Mouse (Mus musculus) heart, embryonic 10.5 days (tissue): ENCODE measurements at regions not wholly inside any gene's neighbourhood (a gene's known extent, or its start where the extent isn't known, plus 50 kb on each side); places are given as distances from the start of the nearest gene placed in this dataset.

ENCODE experiments used
- DNase-seq: peaks from one replicate; pipeline ENCODE4 v3.0.0-alpha.2; 2017; ENCODE audit warnings: low spot score
- H3K27ac ChIP-seq: fragments of 300-500 bp; sonication (generic); 2 replicates; pipeline ENCODE4 v1.5.1; 2016; ENCODE audit warnings: mild to moderate bottlenecking
- H3K27me3 ChIP-seq: fragments of 300-500 bp; sonication (generic); 2 replicates; pipeline ENCODE4 v1.6.1; 2016; ENCODE audit warnings: mild to moderate bottlenecking; ENCODE audit not compliant: poor library complexity, insufficient read depth, severe bottlenecking
- H3K36me3 ChIP-seq: fragments of 300-500 bp; sonication (generic); 2 replicates; pipeline ENCODE4 v1.6.1; 2016; ENCODE audit warnings: mild to moderate bottlenecking, moderate library complexity
- H3K4me1 ChIP-seq: fragments of 300-500 bp; sonication (generic); 2 replicates; pipeline ENCODE4 v1.6.1; 2016; ENCODE audit warnings: mild to moderate bottlenecking
- H3K4me3 ChIP-seq: fragments of 300-500 bp; sonication (generic); 2 replicates; pipeline ENCODE4 v1.5.1; 2016; ENCODE audit warnings: mild to moderate bottlenecking, moderate library complexity
- H3K9me3 ChIP-seq: fragments of 300-500 bp; sonication (generic); 2 replicates; pipeline ENCODE4 v1.6.1; 2016; ENCODE audit warnings: mild to moderate bottlenecking, moderate library complexity
- WGBS: fragments of 180-500 bp; shearing (Covaris S2); methylation state at CpG from one replicate; pipeline ENCODE4 v1.1.7; 2016; 5-methylcytosine and 5-hydroxymethylcytosine counted together

- 68% methylated on average over 3 of the region's 3 CpGs for WGBS
- H3K27ac ChIP-seq: no peak overlapping the region
- H3K36me3 ChIP-seq: no peaks in the 10 kb centered on the region
- no peaks in the 10 kb centered on the region for H3K9me3 ChIP-seq
- H3K4me1 ChIP-seq: peaks cover 32% of the 10 kb centered on the region
- no peak for DNase-seq
- H3K27me3 ChIP-seq: 0 out of 2 replicates have a peak, but pooled peaks cover 7% of the 10 kb centered on the region
- no peak overlapping the region for H3K4me3 ChIP-seq
These were observed 114.4 kb downstream of the H2afy start for GRCm38 (mm10) chr13:56021716-56022115.

- Histone ChIP-seq H3K27me3 (no peaks in the 10 kb centered on the region), H3K4me3 (no peak overlapping the region), H3K9me3 (no peaks in the 10 kb centered on the region), H3K27ac (no peak overlapping the region), H3K36me3 (no peaks in the 10 kb centered on the region), H3K4me1 (peaks cover 11% of the 10 kb centered on the region)
- no peak for DNase-seq
These were observed 122.2 kb downstream of the H2afy start for GRCm38 (mm10) chr13:56014006-56014405.

GRCm38 (mm10) chr13:56010416-56010815 lies 125.7 kb downstream of the H2afy start:
- no peaks in the 10 kb centered on the region for H3K36me3 ChIP-seq
- DNase-seq: no peak
- WGBS: 43% methylated on average over 6 of the region's 6 CpGs
- peaks cover 11% of the 10 kb centered on the region for H3K4me1 ChIP-seq
- no peak overlapping the region for H3K4me3 ChIP-seq
- no peaks in the 10 kb centered on the region for H3K9me3 ChIP-seq
- H3K27ac ChIP-seq: no peak overlapping the region
- peaks cover 9% of the 10 kb centered on the region; the same call in 1 of the 2 replicates for H3K27me3 ChIP-seq

- 76% methylated on average over 2 of the region's 2 CpGs for WGBS
- Histone ChIP-seq H3K4me1 (peaks cover 31% of the 10 kb centered on the region), H3K27ac (no peak overlapping the region), H3K9me3 (no peaks in the 10 kb centered on the region), H3K36me3 (no peaks in the 10 kb centered on the region), H3K4me3 (no peak overlapping the region), H3K27me3 (peaks cover 16% of the 10 kb centered on the region)
- DNase-seq: no peak
These were observed 129.3 kb downstream of the H2afy start for GRCm38 (mm10) chr13:56006827-56007226.

GRCm38 (mm10) chr13:56005746-56006145 lies 130.4 kb downstream of the H2afy start:
- Histone ChIP-seq H3K4me3 (no peak overlapping the region), H3K36me3 (no peaks in the 10 kb centered on the region), H3K9me3 (no peaks in the 10 kb centered on the region), H3K27me3 (peaks cover 16% of the 10 kb centered on the region), H3K27ac (no peak overlapping the region), H3K4me1 (peaks cover 31% of the 10 kb centered on the region)
- 73% methylated on average over 3 of the region's 3 CpGs for WGBS
- no peak for DNase-seq

GRCm38 (mm10) chr13:56003724-56004393 lies 132.3 kb downstream of the H2afy start:
- WGBS: 66% methylated on average over 18 of the region's 18 CpGs
- DNase-seq: no peak
- peaks cover 16% of the 10 kb centered on the region for H3K27me3 ChIP-seq
- no peak overlapping the region for H3K27ac ChIP-seq
- H3K9me3 ChIP-seq: no peaks in the 10 kb centered on the region
- no peaks in the 10 kb centered on the region for H3K36me3 ChIP-seq
- H3K4me1 ChIP-seq: peaks cover 22% of the 10 kb centered on the region
- H3K4me3 ChIP-seq: no peak overlapping the region

- Histone ChIP-seq H3K4me3 (no peak overlapping the region), H3K4me1 (no peaks in the 10 kb centered on the region), H3K36me3 (no peaks in the 10 kb centered on the region), H3K9me3 (no peaks in the 10 kb centered on the region), H3K27me3 (peaks cover 21% of the 10 kb centered on the region; the same call in 1 of the 2 replicates), H3K27ac (no peak overlapping the region)
- DNase-seq: no peak
- 73% methylated on average over 4 of the region's 4 CpGs for WGBS
These were observed 140.9 kb downstream of the H2afy start for GRCm38 (mm10) chr13:55995255-55995654.

GRCm38 (mm10) chr13:55994460-55994859 lies 141.7 kb downstream of the H2afy start:
- H3K4me3 ChIP-seq: no peak overlapping the region
- H3K27ac ChIP-seq: no peak overlapping the region
- peaks cover 26% of the 10 kb centered on the region; the same call in 1 of the 2 replicates for H3K27me3 ChIP-seq
- H3K9me3 ChIP-seq: no peaks in the 10 kb centered on the region
- DNase-seq: no peak
- no peaks in the 10 kb centered on the region for H3K36me3 ChIP-seq
- 89% methylated on average over 2 of the region's 2 CpGs for WGBS
- peaks cover 2% of the 10 kb centered on the region; the same call in 1 of the 2 replicates for H3K4me1 ChIP-seq

- peaks cover 4% of the 10 kb centered on the region; the same call in 1 of the 2 replicates for H3K4me1 ChIP-seq
- no peak overlapping the region for H3K4me3 ChIP-seq
- H3K27ac ChIP-seq: no peak overlapping the region
- H3K27me3 ChIP-seq: peaks cover 30% of the 10 kb centered on the region
- no peaks in the 10 kb centered on the region for H3K9me3 ChIP-seq
- DNase-seq: no peak
- H3K36me3 ChIP-seq: no peaks in the 10 kb centered on the region
- 88% methylated on average over 9 of the region's 9 CpGs for WGBS
These were observed 143.5 kb downstream of the H2afy start for GRCm38 (mm10) chr13:55992699-55993098.

- H3K36me3 ChIP-seq: no peaks in the 10 kb centered on the region
- no peaks in the 10 kb centered on the region for H3K9me3 ChIP-seq
- peaks cover 28% of the 10 kb centered on the region for H3K27me3 ChIP-seq
- no peak overlapping the region for H3K4me3 ChIP-seq
- WGBS: 86% methylated on average over 14 of the region's 14 CpGs
- no peak overlapping the region for H3K27ac ChIP-seq
- H3K4me1 ChIP-seq: peaks cover 7% of the 10 kb centered on the region
- no peak for DNase-seq
These were observed 144.9 kb downstream of the H2afy start for GRCm38 (mm10) chr13:55991216-55991615.

- Histone ChIP-seq H3K4me3 (no peak overlapping the region), H3K36me3 (no peaks in the 10 kb centered on the region), H3K4me1 (peaks cover 9% of the 10 kb centered on the region), H3K9me3 (no peaks in the 10 kb centered on the region), H3K27me3 (peaks cover 28% of the 10 kb centered on the region), H3K27ac (no peak overlapping the region)
- no peak for DNase-seq
- 74% methylated on average over 6 of the region's 6 CpGs for WGBS
These were observed 146.0 kb downstream of the H2afy start for GRCm38 (mm10) chr13:55990186-55990585.

- H3K4me3 ChIP-seq: no peak overlapping the region
- 38% methylated on average over 7 of the region's 7 CpGs for WGBS
- no peak overlapping the region for H3K27ac ChIP-seq
- no peak for DNase-seq
- peaks cover 34% of the 10 kb centered on the region for H3K27me3 ChIP-seq
- no peaks in the 10 kb centered on the region for H3K9me3 ChIP-seq
- no peaks in the 10 kb centered on the region for H3K36me3 ChIP-seq
- H3K4me1 ChIP-seq: peaks cover 14% of the 10 kb centered on the region
These were observed 146.8 kb downstream of the H2afy start for GRCm38 (mm10) chr13:55989401-55989800.

- Histone ChIP-seq H3K27ac (no peak overlapping the region), H3K27me3 (peaks cover 45% of the 10 kb centered on the region), H3K9me3 (no peaks in the 10 kb centered on the region), H3K4me1 (peaks cover 14% of the 10 kb centered on the region), H3K4me3 (no peak overlapping the region), H3K36me3 (no peaks in the 10 kb centered on the region)
- DNase-seq: no peak
- WGBS: 22% methylated on average over 10 of the region's 10 CpGs
These were observed 149.4 kb upstream of the Pitx1 start for GRCm38 (mm10) chr13:55985396-55985795.

- DNase-seq: no peak
- peaks cover 14% of the 10 kb centered on the region for H3K4me1 ChIP-seq
- H3K27me3 ChIP-seq: peaks cover 40% of the 10 kb centered on the region
- no peaks in the 10 kb centered on the region for H3K9me3 ChIP-seq
- WGBS: 46% methylated on average over 6 of the region's 6 CpGs
- H3K36me3 ChIP-seq: no peaks in the 10 kb centered on the region
- H3K4me3 ChIP-seq: no peak overlapping the region
- H3K27ac ChIP-seq: no peak overlapping the region
These were observed 148.8 kb upstream of the Pitx1 start for GRCm38 (mm10) chr13:55984772-55985171.
